Mouse (Mus musculus) adrenal gland, postnatal 25 days (tissue): ENCODE results near the gene Rgs11. TPM values are rescaled to one million over a fixed set of nuclear protein-coding genes. Genes with fewer than 3 reads are reported as not detected.

ENCODE experiments used
- DNase-seq: peaks from one replicate; pipeline ENCODE4 v3.0.0; 2021; ENCODE audit warnings: mixed read lengths
- total RNA-seq: library from RNA; stranded (reverse); gene quantifications from 2 replicates; pipeline ENCODE4 v1.2.3, GENCODE M21; 2021

Rgs11 gene
- total RNA-seq, 1 experiment from 2014 or later: 57.6 TPM

DNA sequence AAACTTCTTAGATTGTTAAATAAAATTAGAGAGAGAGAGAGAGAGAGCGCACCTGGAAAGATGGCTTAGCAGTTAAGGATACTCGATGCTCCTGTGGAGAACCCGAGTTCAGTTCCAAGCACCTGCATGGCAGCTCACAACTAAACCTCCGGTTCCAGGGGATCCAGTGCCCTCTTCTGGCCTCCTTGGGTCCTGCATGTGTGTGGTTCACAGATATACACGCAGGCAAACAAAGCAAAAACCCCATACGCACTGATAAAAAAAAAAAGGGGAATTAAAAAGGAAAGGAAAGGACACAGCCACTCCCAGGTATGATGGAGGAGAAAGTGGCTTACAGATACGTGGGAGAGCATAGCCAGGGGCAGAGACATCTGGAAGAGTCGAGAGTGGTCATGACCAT, 30.1 kb downstream of the Rgs11 start:
- DNase-seq: no peak

DNA sequence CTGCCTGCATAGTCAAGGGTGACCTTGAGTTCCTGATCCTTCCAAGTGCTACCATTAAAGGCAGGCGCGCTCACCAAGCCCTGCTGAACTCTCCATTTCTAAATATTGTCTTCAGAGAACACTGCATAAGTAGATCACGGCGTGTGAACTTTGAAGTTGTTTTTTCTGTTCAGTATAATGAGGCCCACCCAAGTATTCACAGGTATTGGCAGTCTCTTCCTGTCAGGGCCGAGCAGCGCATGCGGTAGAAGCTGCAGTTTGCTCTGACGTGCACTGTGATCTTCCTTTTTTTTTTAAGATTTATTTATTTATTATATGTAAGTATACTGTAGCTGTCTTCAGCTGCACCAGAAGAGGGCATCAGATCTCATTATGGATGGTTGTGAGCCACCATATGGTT, 31.6 kb downstream of the Rgs11 start:
- no peak for DNase-seq

DNA sequence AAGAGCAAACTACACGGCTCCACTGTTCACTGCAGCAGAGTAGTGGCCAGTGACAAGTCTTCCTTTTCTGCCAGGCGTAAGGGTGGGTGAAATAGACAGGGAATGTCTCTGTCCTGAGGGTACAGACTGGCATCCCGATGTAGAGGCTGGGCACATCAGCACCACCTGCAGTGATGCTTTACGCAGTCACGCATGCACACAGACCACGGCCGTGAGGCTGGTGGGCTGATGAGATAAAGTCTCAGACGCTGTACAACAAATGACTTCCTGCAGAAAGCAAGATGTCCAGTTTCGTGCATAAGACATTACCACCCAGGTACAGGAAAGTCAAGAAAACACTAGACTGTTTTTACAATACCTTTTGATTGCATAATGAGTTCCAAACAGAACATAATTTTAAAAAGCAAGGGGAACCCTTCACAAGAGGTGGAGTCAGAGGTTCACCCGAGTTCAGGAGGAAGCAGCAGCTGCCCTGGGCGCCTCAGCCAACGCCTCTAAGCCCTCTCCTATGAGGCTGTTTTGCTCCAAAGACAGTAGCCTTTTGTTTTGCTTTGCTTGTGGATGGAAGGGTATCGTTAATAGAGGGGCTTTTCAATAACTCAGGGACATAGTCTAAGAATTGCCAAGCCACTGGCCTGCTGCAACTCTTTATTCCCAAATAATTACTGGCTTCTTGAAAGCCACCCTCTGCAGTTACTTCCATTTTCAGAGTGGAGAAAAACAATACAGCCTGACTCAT, 32.5 kb downstream of the Rgs11 start:
- DNase-seq: no peak

DNA sequence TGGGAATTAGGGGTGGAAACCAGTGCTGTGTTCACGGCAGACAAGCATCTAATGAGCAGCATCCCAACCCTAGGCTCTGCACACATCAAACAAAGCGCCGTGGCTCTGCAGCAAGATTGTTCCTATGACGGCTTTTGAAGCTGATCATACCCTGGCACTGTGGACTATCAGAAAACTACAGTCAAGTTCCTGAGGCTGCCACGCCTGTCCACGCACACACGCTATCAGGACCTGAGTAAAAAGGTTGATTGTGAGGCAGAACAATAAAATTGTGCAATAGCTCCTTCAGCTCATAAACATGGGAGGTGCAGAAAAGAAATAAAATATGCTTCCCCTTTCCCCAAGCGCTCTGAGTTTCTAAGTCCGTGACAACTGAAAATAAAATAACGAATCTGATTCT, 34.9 kb downstream of the Rgs11 start:
- no peak for DNase-seq

DNA sequence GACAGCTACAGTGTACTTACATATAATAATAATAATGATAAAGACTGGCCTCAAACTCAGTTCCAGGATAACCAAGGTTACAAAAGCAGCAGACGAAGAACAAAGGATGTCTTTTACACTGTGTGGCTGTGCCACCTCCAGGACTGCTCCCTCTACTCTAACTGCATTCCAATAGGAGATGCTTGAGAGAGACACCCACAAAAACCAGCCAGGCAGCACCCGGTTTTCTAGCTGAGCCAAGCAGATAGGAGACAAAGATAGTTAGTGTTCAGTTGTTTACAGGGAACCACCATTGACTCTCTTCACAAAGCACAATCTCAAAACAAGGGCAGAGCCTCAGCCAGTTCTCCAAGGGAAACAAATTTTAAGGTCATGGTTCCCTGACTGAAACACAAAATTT, 36.8 kb downstream of the Rgs11 start:
- DNase-seq: no peak

DNA sequence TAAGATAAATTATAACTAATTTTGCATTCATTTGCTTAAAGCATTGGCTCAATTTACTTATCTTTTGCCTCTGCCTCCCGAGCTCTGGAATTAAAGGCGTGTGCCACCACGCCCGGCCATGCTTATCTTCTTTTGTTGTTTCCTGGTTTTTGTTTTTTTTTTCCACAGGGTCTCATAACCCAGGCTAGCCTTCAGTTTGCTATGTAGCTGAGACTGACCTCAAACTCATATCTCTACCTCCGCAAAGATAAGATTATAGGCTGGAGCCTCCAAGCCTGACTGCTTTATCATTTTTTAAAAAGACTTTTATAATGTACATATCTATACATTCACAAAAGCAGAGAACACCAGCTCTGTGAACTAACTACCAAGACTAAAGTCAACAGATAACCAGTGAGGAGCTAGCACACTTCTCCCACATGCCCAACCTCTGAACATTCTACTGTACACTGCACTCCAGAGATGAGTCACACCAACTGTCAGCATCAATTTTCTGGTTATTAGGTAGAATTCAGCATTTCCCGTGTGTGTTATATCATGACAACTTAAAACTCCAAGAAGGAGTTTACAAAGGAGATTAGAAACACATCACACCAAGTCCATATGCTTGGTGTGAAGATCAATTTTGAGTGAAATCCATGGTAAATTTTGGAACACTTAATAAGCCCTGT, 37.5 kb downstream of the Rgs11 start:
- no peak for DNase-seq

DNA sequence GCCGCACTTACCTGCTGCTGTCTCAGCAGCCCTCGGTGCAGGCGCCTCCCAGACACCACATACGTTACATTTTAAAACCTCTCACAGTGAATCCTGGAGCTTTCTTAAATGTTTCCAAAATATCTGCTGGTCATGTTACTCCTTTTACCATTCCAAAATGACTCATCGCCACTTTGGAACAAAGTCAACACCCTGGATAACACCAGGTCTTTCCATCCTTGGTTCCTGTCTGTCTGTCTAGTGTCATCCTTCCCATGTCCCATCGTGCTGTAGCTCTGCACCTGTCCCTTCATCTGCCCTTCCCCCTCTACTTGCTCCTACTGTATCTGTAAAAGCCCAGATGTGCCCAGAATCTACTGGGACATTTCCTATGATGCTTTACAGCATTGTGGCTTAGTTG, 38.2 kb downstream of the Rgs11 start:
- no peak for DNase-seq

DNA sequence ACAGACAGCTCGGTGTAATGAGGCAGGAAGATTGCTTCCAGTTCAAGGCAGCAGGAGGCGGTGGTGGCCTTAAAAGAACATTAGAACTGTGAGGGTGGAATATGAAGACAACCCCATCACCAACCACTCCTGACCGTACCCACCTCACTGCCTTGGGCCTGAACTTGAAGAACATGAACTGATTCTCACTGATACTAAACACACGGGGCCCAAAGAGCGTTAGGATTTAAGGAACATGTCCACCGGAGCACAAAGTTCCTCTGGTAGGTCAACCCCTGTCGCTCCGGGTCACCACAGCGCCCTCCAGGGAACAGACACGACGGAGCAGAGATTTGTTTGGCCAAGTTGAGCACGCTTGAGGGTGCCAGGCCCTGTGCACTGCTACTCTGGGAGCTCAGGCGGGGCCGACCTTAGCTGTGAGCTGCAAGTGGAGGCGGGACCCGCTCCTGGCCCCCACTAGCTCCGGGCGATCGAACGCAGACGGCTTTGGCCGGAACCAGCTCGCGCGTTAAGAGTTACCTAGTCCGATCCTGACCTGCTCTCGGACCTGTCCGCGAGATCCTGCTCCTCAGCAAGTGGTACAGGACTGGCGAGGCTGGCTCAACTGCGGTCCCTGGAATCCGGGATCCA, 40.8 kb downstream of the Rgs11 start:
- DNase-seq: peak; percentile 71

DNA sequence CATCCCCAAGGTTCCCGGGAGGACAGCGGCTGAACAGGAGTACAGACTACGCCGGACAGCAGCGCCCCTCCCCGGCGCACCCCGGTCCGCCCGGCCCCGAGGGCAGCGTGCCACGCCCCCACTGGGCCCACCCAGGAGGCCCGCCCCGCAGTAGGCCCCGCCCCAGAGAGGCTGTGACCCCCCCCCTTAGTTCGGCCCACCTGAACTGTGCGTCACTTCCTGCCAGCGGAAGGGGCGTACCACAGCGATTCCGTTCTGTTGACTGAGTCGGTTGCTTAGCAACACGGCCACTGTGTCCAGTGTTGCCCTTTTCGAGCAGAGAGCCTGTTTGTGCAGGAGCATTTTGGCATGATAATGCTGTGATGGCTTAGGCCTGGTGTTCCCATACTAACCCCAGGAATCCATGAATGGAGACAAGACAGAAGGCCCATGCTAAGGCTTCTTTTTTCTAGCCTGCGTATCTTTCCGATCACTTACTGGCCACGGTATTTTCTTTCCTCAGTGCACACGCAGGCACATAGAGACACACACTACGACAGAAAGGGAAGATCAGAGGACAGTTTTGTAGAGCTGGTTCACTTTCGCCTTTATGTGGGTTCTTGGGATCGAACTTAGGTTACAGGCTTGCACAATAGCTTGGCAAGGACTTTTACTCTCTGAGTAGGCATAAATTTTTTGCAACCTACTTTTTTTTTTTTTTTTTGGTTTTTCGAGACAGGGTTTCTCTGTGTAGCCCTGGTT, 41.5 kb downstream of the Rgs11 start, which contains the start of gene Fam234a:
TSS of gene Fam234a (minus strand) at position 142 of the 741 bp plus-strand sequence.
- peak; percentile 97 for DNase-seq

DNA sequence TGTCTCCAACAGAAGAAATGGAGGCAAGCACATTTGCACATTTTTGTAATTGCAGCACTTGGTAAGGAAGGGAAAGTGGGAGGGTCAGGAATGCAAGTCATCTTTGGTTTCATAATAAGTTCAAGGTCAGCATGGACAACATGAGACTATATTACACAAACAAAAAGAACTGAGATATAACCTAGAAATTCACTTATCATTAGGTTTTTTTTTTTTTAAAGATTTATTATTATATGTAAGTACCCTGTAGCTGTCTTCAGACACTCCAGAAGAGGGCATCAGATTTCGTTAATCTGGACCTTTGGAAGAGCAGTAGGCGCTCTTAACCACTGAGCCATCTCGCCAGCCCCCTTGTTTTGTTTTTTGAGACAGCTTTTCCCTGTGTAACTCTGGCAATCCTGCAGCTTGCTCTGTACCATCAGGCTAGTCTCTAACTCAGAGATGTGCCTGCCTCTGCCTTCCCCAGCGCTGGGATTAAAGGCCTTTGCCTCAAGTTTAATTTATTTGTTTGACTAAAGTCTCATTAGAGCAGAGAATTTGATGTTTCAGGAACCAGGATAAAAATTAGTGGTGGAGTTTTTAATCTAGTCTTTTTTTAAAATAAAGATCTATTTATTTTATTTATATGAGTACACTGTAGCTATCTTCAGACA, 49.3 kb downstream of the Rgs11 start:
- no peak for DNase-seq

DNA sequence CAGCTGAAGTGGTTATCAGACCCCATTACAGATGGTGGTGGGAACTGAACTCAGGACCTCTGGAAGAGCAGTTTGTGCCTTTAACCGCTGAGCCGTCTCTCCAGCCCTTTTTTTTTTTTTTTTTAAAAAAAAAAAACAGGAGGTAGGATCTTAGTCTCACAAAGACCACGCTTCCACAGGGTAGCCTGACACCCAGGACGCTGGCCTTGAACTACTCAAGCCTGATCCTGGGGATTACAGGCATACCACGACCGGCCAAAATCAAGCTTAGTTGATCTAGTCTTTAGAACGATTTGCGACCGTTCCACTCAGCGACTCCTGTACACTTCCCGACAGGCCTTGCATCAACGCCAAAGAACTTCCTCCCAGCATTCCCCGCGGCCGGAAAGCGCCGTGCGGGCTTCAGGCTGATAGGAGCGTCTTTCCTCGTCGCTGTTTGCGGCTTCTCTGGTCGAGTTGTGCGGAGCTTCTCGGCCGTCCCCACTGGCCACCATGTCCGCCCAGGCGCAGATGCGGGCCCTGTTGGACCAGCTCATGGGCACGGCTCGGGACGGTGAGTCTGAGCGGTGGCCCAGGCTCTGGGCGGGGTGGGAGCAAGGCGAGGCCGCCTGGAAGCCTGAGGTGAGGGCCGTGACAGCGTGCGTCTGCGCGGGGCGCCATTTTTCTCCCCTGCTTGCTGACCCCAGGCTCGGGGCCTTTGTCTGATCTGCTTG, 49.9 kb downstream of the Rgs11 start, which contains the start of gene Luc7l:
TSS of gene Luc7l (plus strand) at position 358 of the 713 bp plus-strand sequence.
- DNase-seq: peak; percentile 92

DNA sequence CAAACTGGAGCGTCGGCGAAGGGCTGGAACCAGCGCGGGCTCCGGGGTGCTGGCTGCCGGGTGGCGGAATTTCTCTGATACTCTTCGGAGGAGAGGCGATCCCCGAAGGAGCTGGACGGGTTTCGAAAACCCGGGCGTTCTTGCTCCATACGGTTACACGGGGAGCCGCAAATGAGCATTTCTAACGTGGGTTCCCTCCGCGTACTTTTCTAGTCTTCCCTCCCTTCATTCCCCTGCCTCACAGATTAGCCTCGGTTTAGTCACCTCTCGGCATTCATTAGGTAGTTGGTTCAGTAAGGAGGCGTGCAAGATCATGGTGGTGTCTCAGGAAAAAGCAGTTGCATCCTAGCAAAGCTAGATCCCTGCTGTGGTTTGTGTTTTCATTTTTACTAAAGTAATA, 50.6 kb downstream of the Rgs11 start:
- no peak for DNase-seq

DNA sequence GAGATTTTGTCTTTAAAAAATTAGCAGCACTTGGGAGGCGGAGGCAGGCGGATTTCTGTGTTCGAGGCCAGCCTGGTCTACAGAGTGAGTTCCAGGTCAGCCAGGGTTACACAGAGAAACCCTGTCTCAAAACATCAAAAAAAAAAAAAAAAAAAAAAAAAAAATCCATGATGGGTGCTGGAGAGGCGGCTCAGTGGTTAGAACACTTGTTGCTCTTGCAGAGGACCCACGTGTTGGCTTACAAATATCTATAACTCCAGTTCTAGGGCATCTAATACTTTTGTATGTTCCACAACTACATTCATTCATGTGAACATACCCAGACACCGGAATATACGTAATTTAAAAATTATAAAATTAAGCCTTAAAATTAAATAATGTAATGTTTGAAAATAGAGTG, 52.6 kb downstream of the Rgs11 start:
- DNase-seq: no peak

Other genes with a start within 250 kb of the Rgs11 start
- gene Capn15, start 217.2 kb upstream of the Rgs11 start, total RNA-seq: 22.8 and 24.5 TPM in 2 replicates
- gene Rab11fip3, start 133.4 kb upstream of the Rgs11 start, total RNA-seq: 22.7 and 25.2 TPM in 2 replicates
- gene Decr2, start 112.6 kb upstream of the Rgs11 start, total RNA-seq: 18.5 and 22.6 TPM in 2 replicates
- gene Nme4, start 107.3 kb upstream of the Rgs11 start, total RNA-seq: 2.0 and 4.5 TPM in 2 replicates
- 8.6 and 10.8 TPM in 2 replicates for gene Tmem8, start 89.7 kb upstream of the Rgs11 start, total RNA-seq
- 80.3 and 83.4 TPM in 2 replicates for gene Mrpl28, start 79.5 kb upstream of the Rgs11 start, total RNA-seq
- 40.4 and 42.6 TPM in 2 replicates for gene Axin1, start 64.3 kb upstream of the Rgs11 start, total RNA-seq
- 1.6 and 2.3 TPM in 2 replicates for gene Pdia2, start 3.9 kb upstream of the Rgs11 start, total RNA-seq
- 7.5 and 7.7 TPM in 2 replicates for gene Arhgdig, start 4.8 kb downstream of the Rgs11 start, total RNA-seq
- 97.5 and 119 TPM in 2 replicates for gene Fam234a, start 41.3 kb downstream of the Rgs11 start, total RNA-seq
- gene Luc7l, start 49.9 kb downstream of the Rgs11 start, total RNA-seq: 73.2 and 77.1 TPM in 2 replicates
- 49.1 and 57.1 TPM in 2 replicates for gene Neurl1b, start 211.9 kb downstream of the Rgs11 start, total RNA-seq